Mouse (Mus musculus) neural tube, embryonic 11.5 days (tissue): ENCODE measurements around the gene Anapc11. TPM values are rescaled to one million over a fixed set of nuclear protein-coding genes. Genes with fewer than 3 reads are reported as not detected.

Experiments
- ATAC-seq: fragments of 200-750 bp; cut with Nextera tagmentation; 2 replicates; pipeline ENCODE4 v1.8.0; 2017; ENCODE audit warnings: moderate number of reproducible peaks, mild to moderate bottlenecking, moderate TSS enrichment, moderate library complexity; ENCODE audit not compliant: insufficient read depth, low FRiP score, low TSS enrichment
- DNase-seq: peaks from one replicate; pipeline ENCODE4 v3.0.0-alpha.2; 2015; ENCODE audit warnings: low spot score
- H3K27ac ChIP-seq: fragments of 300-500 bp; sonication (generic); 2 replicates; pipeline ENCODE4 v1.5.1; 2014; ENCODE audit warnings: low read depth, mild to moderate bottlenecking, low read length
- H3K27me3 ChIP-seq: fragments of 300-500 bp; sonication (generic); 2 replicates; pipeline ENCODE4 v1.6.1; 2014; ENCODE audit warnings: mild to moderate bottlenecking, low read length, mixed read lengths; ENCODE audit not compliant: control insufficient read depth, insufficient read depth
- H3K36me3 ChIP-seq: fragments of 300-500 bp; sonication (generic); 2 replicates; pipeline ENCODE4 v1.6.1; 2014; ENCODE audit warnings: mild to moderate bottlenecking, low read length, moderate library complexity, mixed read lengths; ENCODE audit not compliant: control insufficient read depth, insufficient read depth
- H3K4me1 ChIP-seq: fragments of 300-500 bp; sonication (generic); 2 replicates; pipeline ENCODE4 v1.6.1; 2014; ENCODE audit warnings: low read length, mixed read lengths; ENCODE audit not compliant: control insufficient read depth, insufficient read depth
- H3K4me2 ChIP-seq: fragments of 300-500 bp; sonication (generic); 2 replicates; pipeline ENCODE4 v1.6.1; 2014; ENCODE audit warnings: low read depth, mild to moderate bottlenecking, moderate library complexity
- H3K4me3 ChIP-seq: fragments of 300-500 bp; sonication (generic); 2 replicates; pipeline ENCODE4 v1.5.1; 2014; ENCODE audit warnings: low read depth, low read length
- H3K9ac ChIP-seq: fragments of 300-500 bp; sonication (generic); 2 replicates; pipeline ENCODE4 v1.6.1; 2014; ENCODE audit warnings: mild to moderate bottlenecking, low read length
- H3K9me3 ChIP-seq: fragments of 300-500 bp; sonication (generic); 2 replicates; pipeline ENCODE4 v1.6.1; 2016; ENCODE audit warnings: low read length; ENCODE audit not compliant: control insufficient read depth
- WGBS: fragments of 180-500 bp; shearing (Covaris S2); extraction: QIAGEN DNeasy Blood & Tissue Kit; methylation state at CpG from one replicate; pipeline ENCODE4 v1.1.7; 2014; 5-methylcytosine and 5-hydroxymethylcytosine counted together
- polyA plus RNA-seq: library from polyadenylated mRNA; unstranded; fragments of >200 nt; fragmentation: Nextera tagmentation; extraction: Ambion mirVana; gene quantifications from 2 replicates; pipeline ENCODE4 v1.2.1, GENCODE M21; 2014

The Anapc11 gene
- polyA plus RNA-seq, result 198 and 199 TPM in 2 replicates

- Histone ChIP-seq H3K9ac (peak within 1 kb of the TSS; percentile 99), H3K9me3 (no peaks in the 10 kb centered on the region), H3K27me3 (no peaks in the 10 kb centered on the region), H3K36me3 (peaks cover 32% of the 10 kb centered on the region), H3K4me1 (peaks cover 16% of the 10 kb centered on the region), H3K4me2 (peak within 1 kb of the TSS; percentile 98), H3K4me3 (peak within 1 kb of the TSS; percentile 100), H3K27ac (peak within 1 kb of the TSS; percentile 82)
- WGBS, result under 1% methylated on average over 83 of the region's 88 CpGs
- DNase-seq, result peak; percentile 98
- ATAC-seq, result peak; percentile 96
Measured at GRCm38 (mm10) chr11:120598283-120598989, at the start of gene Anapc11, which contains the start of gene Alyref. Anapc11 (plus strand) TSS chr11:120598421. Alyref (minus strand) TSS chr11:120598365.

- no peaks in the 10 kb centered on the region for H3K9me3 ChIP-seq
- DNase-seq (no peak), ATAC-seq (no peak)
- no peaks in the 10 kb centered on the region for H3K27me3 ChIP-seq
- peak overlapping the region; percentile 99 for H3K4me3 ChIP-seq
- peak overlapping the region; percentile 96 for H3K9ac ChIP-seq
- WGBS, result 35% methylated on average over 7 of the region's 7 CpGs
- peak overlapping the region; percentile 78; the same call in 1 of the 2 replicates for H3K27ac ChIP-seq
- H3K4me1 ChIP-seq, result peaks cover 14% of the 10 kb centered on the region
- peaks cover 6% of the 10 kb centered on the region; the same call in 1 of the 2 replicates for H3K36me3 ChIP-seq
- peak overlapping the region; percentile 97 for H3K4me2 ChIP-seq
Measured at GRCm38 (mm10) chr11:120548786-120549167, 49.4 kb upstream of the Anapc11 start.

DNA sequence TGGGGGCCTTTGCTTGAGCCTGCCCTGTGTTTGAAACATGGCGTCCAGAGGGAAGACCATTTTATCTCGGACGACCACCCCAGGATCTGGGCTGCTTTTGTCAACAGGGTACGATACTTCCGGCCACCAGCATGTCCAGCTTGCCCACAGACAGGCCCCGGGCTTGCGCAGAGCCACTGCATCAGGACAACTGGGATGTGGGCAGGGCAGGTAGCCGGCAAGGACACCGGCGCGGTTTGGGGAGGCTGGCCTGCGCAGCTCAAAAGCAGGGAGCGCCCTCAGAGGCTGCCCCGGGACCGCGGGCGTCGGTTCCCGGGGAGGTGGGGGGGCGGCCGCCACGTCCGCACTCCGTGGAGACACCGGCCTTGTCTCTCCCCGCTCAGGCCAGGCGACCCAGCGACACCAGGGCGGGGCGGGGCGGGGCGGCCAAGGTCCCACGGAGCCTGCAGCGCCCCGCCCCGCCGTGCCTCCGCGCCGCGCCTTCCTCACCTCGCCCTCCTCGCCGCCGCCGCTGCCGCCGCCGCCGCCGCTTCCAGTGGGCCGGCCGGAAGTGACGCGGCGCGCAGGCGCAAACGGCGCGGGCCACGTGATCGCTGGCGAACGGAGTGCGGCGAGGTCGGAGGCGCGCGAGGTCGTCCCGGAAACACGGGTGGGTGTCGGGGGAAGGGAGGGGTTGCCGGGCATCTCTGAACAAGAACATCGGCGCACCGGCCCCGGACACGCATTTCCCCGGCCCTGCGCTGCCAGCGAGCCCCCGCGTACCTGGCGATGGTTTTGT is 48.9 kb upstream of the Anapc11 start, which contains the start of gene Mcrip1:
Gene Mcrip1, minus strand, starts transcription at position 560 of the 778 bp plus-strand sequence.
- Histone ChIP-seq H3K4me1 (peaks cover 14% of the 10 kb centered on the region), H3K27ac (peak within 1 kb of the TSS; percentile 78), H3K27me3 (no peaks in the 10 kb centered on the region), H3K9ac (peak within 1 kb of the TSS; percentile 96), H3K4me2 (peak within 1 kb of the TSS; percentile 97), H3K4me3 (peak within 1 kb of the TSS; percentile 99), H3K36me3 (peaks cover 3% of the 10 kb centered on the region; the same call in 1 of the 2 replicates), H3K9me3 (no peaks in the 10 kb centered on the region)
- WGBS, result under 1% methylated on average over 84 of the region's 87 CpGs
- ATAC-seq (peak; percentile 87), DNase-seq (peak; percentile 94)

- 73% methylated on average over 11 of the region's 11 CpGs for WGBS
- no peak for ATAC-seq
Measured at GRCm38 (mm10) chr11:120549986-120550809, 48.0 kb upstream of the Anapc11 start.

GRCm38 (mm10) chr11:120550810-120551440 is 47.3 kb upstream of the Anapc11 start, which contains the start of gene Ppp1r27:
Ppp1r27 (minus strand) TSS chr11:120551132.
- Histone ChIP-seq H3K9me3 (no peaks in the 10 kb centered on the region), H3K27me3 (no peaks in the 10 kb centered on the region), H3K36me3 (no peaks in the 10 kb centered on the region), H3K9ac (peak within 1 kb of the TSS; percentile 96), H3K27ac (peak within 1 kb of the TSS; percentile 78; the same call in 1 of the 2 replicates), H3K4me3 (peak within 1 kb of the TSS; percentile 99), H3K4me2 (peak within 1 kb of the TSS; percentile 97), H3K4me1 (peaks cover 14% of the 10 kb centered on the region)
- ATAC-seq, result no peak
- WGBS, result 93% methylated on average over 28 of the region's 28 CpGs
- DNase-seq, result no peak

More at GRCm38 (mm10) chr11:120549986-120550809, 48.0 kb upstream of the Anapc11 start:
- Histone ChIP-seq H3K27ac (peak overlapping the region; percentile 78), H3K9ac (peak overlapping the region; percentile 96), H3K9me3 (no peaks in the 10 kb centered on the region), H3K4me1 (peaks cover 14% of the 10 kb centered on the region), H3K36me3 (no peaks in the 10 kb centered on the region), H3K4me3 (peak overlapping the region; percentile 99), H3K4me2 (peak overlapping the region; percentile 97), H3K27me3 (no peaks in the 10 kb centered on the region)
- DNase-seq, result peak; percentile 9

DNA sequence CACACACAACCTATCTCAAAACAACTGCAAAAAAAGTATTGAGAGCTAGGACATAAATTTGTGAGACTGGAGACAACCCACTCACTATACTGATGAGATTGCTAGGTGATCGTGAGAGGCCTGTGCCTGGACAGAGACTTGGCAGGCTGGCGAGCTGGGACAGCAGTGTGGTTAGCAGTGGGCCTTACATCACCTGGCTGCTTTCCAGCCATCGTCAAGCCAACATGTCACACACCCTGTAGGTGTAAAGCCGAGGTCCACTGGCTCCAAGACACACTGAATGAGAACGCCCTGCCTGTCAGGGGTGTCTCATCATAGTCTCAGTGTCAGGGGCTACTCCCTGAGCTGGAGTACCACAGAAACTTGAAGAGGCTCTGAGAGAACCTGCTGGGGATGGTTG is 45.5 kb upstream of the Anapc11 start:
- peaks cover 14% of the 10 kb centered on the region for H3K4me1 ChIP-seq
- no peak overlapping the region for H3K4me3 ChIP-seq
- H3K9me3 ChIP-seq, result no peaks in the 10 kb centered on the region
- H3K4me2 ChIP-seq, result no peak overlapping the region
- ATAC-seq, result no peak
- no peak for DNase-seq
- 81% methylated on average over 5 of the region's 5 CpGs for WGBS
- H3K27me3 ChIP-seq, result no peaks in the 10 kb centered on the region
- no peak overlapping the region for H3K9ac ChIP-seq
- H3K27ac ChIP-seq, result no peak overlapping the region
- H3K36me3 ChIP-seq, result no peaks in the 10 kb centered on the region

GRCm38 (mm10) chr11:120554834-120555233 is 43.4 kb upstream of the Anapc11 start:
- no peak overlapping the region for H3K4me3 ChIP-seq
- DNase-seq (no peak), ATAC-seq (no peak)
- H3K36me3 ChIP-seq, result peaks cover 4% of the 10 kb centered on the region; the same call in 1 of the 2 replicates
- H3K4me2 ChIP-seq, result no peak overlapping the region
- H3K4me1 ChIP-seq, result peaks cover 3% of the 10 kb centered on the region
- no peak overlapping the region; the same call in 1 of the 2 replicates for H3K9ac ChIP-seq
- H3K27me3 ChIP-seq, result no peaks in the 10 kb centered on the region
- 86% methylated on average over 7 of the region's 7 CpGs for WGBS
- H3K27ac ChIP-seq, result no peak overlapping the region
- H3K9me3 ChIP-seq, result no peaks in the 10 kb centered on the region

DNA sequence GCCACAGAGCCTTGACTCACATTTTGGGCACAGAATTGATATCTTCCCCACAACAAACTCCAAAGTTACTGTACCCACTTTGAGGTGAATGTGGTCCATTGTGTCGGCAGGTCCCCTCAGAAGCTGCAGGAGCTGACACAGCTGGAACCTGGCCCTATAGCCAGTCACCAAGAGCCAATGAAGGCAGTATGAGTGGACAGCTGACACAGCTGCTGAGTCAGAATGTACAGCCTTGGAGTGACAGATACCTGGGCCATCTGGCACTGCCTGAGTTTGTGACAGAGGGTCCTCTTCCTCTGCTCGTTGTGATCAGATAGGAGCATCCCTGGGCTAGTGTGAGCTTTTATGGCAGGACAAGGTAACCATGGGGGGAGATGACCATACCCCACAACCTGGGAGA is 43.0 kb upstream of the Anapc11 start:
- 82% methylated on average over 2 of the region's 2 CpGs for WGBS
- Histone ChIP-seq H3K4me3 (no peak overlapping the region), H3K27ac (no peak overlapping the region), H3K9ac (no peak overlapping the region), H3K27me3 (no peaks in the 10 kb centered on the region), H3K9me3 (no peaks in the 10 kb centered on the region), H3K36me3 (peaks cover 5% of the 10 kb centered on the region), H3K4me2 (no peak overlapping the region), H3K4me1 (no peaks in the 10 kb centered on the region)
- DNase-seq (no peak), ATAC-seq (no peak)
